Mouse (Mus musculus): ENCODE measurements around the gene Lypla2.

Lypla2 gene

DNA sequence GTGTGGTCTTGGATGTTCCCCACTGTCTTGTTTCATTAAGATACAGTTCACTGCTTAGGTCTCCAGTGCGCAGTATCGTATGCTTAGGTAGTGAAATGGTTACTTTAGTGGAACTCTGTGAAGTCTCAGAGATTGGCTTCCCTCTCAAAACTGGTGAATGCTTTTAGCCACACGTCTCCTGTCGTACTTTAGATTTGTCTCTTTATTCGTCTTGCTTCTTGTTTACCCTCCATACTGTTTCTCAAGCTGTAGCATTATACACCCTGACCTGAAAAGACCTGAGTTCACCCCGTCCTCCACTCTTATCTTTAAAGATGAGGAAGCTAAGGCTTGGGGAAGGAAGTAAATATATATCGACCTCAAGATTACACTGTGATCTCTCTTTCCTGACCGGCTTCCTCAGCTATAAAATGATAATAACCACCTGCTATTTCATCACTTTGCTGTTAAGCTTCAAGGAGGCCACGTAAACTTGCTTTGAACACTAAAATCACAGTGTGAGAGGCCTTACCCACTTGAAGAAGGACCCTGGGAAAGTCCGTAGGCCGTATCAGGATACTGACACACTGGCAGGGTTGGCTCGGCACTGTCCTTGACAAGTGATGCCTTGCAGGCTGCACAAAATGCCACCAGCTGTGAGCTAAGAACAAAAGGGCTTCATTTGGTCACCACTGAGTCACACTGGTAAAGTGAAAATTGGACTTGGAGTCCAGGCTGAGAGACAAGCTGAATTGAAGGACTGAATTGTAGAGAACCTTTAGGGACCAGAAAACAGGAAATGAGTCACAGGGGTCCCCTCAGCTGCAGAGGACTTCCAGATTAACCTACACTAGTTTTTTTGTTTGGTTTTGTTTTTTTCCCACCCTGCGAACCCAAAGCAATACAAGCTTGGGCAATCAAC is 735 bp upstream of the Lypla2 start:
- DNase-seq (ENCODE audit: low read depth): no peak

DNA sequence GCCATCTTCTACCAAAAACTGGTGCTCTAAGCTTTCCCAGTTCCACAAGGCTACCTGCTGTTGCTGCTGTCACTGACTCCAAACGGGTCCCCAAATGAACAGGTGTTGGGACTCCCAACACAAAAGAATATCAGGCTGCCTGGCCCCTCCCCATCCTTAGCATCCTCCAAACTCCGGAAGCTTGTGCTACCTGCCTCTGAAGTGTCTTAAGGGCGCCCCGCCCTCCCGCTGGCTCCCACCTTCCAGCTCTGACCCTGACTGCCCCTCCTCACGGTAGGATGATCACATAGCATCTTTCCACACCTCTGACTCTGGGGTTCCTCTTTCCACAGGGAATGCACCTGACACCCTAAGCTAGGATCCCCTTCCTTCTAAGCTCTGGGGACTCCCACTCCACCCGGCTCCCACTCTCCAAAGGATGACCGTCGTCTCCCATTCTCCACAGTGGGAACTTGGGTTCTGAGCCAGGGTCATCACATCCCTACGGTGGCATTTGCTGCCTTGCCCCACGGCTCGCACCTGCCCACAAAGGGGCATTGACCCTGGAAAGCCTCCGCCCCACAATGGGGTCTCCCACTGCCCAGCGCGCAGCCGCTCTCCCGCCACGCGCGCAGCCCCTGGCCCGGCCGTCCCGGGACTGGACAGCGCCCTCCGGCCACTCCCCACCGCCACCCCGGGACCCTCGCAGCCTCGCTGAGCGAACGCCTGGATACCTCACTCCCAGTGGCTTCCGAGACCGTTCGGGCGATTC is 446 bp downstream of the Lypla2 start:
- DNase-seq (ENCODE audit: low read depth): no peak

DNA sequence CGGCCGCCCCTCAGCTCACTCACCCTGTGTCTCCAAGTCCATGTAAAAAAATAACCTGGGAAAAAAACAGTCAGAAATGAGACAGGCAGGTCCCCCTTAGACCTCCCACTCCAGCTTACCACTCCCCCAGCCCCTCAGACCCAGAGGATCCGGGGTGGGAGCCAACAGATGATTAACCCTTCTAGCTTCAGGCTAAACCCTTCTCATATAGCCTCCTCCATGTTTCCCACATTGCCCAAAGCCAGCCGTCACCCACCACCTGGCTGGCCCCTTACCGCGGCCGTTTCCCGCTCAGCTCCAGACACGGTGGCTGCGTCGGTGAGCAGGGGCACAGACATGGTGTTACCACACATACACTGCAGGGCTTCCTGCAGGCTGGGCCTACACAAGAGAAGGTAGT is 1.8 kb downstream of the Lypla2 start:
- DNase-seq (ENCODE audit: low read depth): no peak

DNA sequence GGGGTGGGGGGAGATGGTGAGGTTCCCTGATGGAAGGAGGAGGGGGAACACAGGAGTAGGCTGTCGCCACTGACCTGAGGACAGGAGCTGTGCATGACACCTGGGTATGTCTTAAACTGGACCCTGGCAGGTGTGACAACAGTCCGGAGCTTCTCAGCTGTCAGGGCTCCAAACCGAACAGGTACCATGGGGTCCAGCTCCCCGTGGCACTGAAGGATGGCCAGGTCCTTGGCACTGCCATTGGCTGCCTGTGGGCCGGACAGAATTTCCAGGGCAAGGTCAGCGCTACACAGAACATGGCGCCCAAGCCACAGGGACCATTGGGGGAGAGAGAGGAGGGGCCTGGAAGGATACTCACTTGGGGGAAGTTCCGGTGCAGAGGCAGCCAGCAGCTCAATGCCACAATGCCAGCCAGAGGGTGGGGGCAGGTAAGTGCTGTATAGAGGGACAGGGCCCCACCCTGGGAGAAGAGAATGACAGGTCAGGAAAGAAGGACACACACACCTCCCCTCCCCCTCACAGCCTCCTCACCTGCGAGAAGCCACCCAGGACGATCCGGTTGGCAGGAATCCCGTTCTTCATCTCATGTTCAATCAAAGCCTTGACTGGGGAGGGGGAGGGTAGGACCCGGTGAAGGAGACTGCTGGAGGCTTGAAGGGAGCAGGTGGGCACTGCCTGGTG is 3.2 kb downstream of the Lypla2 start:
- DNase-seq (ENCODE audit: low read depth): no peak

DNA sequence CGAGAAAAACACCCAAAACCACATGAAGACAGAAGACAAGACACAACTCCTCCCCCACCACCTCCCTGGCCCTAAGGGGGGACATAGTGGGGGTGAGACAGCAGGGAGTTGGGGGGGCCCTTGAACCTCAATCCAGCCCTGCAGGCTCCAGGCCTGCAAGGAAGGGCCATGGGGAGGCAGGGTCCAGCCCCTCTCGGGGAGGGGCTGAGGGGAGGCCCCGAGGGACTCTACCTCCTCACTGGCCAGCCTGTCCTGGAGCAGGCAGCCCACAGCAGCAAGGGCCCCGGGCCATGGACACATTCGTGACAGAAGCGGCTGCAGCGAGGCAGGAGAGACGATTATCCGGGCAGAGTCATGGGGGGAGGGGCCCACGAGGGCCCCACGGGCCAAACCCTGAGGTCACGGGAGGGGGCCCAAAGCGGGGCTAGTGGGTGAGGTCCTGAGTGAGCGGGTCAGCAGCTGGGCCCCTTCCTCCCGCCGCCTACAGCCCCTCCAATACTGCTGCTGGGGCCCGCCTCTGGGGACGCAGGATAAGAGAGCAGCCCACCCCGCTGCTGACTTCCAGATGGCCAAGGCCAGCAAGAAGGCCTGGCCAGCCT is 4.1 kb downstream of the Lypla2 start:
- no peak for DNase-seq (ENCODE audit: low read depth)

DNA sequence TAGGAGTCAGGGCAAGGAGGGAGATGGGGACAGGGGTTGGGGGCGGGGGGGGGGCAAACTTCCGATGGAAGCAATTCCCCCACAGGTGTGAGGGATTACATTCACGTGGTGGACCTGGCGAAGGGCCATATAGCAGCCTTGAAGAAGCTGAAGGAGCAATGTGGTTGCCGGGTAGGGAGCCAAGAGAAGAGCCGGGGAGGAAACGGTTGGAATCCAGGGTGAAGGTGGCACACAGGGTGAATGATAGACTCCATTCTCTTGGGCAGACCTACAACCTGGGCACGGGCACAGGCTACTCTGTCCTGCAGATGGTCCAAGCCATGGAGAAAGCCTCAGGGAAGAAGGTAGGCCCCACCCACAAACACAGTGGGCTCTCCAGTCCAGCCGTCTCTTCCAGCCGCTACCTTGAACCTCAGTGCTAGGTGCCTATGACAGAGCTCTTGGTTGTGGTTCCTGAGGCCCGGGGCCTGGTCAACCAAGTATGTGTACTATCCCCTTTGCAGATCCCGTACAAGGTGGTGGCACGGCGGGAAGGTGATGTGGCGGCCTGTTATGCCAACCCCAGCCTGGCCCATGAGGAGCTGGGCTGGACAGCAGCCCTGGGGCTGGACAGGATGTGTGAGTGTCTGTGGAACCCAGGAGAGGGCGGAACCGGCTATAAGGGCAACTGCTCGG is 5.2 kb downstream of the Lypla2 start:
- DNase-seq (ENCODE audit: low read depth): no peak

DNA sequence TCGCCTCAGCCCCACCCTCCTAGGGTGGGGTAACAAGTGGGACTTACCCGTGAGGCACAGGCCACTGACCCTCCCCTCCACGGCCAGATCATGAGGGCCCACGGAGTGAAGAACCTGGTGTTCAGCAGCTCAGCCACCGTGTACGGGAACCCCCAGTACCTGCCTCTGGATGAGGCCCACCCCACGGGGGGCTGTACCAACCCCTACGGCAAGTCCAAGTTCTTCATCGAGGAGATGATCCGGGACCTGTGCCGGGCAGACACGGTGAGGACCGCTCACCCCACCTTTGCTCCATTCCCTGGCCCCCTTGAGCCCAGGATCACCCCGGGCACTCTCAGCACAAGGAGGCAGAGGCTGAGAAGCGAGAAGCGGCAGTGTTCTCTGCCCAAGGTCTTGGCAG is 6.1 kb downstream of the Lypla2 start:
- no peak for DNase-seq (ENCODE audit: low read depth)

DNA sequence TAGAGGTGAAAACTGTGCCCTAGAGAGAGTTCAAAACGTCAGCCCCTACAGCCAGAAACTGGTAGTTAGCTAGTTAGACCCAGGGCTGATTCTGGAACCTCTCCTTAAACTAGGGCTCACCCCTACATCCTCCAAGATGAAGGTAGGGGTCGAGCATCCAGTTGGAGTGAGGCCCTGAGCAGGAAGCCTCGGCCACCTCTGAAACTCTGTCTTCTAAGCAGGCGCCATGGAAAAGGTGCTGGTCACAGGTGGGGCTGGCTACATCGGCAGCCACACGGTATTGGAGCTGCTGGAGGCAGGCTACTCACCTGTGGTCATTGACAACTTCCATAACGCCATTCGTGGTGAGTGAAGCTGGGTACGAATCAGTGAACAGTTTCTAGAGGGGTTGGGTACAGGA is 7.3 kb downstream of the Lypla2 start:
- no peak for DNase-seq (ENCODE audit: low read depth)

DNA sequence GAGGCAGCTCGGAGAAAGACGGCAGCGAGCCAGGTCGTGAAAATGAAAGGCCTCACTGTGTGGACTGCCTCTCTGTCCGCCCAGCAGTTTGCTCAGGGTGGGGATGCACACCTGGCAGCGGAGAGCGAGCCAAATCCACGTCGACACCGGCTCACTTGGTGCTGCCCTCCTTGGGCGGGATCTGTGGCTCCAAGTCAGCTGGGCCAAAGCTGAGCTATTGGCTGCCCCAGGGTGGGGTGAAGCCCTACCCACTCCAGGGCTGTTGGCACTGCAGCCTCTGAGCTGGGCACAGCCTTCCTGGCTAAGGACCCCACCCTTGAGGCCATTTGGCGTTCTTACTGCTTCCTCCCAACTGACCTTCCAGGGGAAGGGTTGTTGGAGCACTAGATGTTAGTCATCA is 8.0 kb downstream of the Lypla2 start:
- no peak for DNase-seq (ENCODE audit: low read depth)

DNA sequence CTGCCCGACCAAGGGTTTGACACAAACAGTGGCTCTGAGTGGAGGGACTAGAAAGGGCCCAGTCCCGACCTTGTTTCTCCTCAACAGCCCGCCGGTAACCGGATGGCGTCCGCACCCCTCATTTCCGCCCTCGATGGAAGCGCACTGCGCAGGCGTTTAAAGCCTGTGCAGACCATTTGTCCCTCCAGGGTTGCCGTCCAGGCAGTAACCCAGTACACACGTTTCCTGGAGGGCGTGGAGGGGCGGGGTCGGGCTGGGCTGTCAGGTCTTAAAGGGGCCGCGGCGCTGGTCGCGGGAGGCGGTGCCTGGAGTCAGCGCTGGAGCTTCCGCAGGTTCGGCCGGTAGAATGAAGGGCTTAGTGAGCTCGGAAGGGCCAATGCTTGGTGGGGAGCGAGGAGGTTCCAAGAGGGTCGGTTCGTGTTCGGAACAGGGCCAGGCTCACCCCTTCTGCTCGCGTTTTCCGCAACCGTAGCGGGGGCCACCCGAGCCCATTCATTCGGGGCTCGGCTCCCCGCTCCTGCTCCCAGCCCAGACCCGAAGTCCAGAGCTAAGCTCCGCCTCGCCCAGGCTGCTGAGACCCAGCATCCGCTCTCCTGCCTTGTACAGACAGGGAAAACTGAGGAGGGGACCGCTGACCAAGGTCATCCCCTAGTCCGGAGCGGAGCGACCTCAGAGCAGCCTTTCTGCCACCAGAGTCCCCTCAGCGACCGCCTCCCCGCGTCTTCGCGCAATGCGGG is 8.8 kb downstream of the Lypla2 start, which contains the start of gene Gale:
Gene Gale (plus strand): TSS at position 271 of the 737 bp plus-strand sequence.
- DNase-seq (ENCODE audit: low read depth): peak; percentile 98

DNA sequence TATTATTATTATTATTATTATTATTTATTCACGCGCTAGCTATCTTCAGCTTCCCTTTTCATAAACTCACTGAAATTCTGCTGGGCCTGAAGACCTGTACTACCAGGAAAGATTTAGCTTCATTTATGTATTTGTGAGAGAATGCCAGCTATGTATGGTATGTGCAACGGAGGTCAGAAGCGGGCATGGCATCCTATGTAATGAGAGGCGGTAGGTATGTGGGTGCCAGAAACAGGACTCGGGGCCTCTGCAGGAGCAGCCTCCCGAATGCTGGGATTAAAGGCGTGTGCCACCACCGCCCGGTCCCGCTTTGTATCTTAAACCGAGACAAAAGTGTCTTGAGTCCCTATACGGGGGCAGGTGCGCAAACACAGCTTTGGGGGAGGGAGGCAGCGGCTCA is 9.5 kb downstream of the Lypla2 start:
- DNase-seq (ENCODE audit: low read depth): no peak

DNA sequence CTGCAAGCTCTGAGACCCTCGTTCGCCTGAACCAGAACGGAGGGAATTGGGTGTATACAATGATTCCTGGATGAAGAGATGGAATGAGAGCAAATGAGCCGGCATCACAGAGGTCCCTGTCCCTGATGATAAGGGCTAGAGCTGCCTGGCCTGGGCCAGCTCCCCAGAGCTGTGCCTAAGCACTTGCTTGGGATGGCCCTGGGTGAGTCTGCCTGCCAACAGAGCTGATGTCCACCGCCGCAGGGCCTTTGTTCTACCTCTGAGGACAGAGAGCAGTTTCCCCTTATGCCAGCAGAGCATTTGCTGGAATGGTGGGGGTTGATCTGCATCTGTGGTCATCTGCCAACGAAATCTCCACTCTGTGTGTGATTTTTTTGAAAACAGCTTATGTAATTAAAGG is 10.2 kb downstream of the Lypla2 start:
- no peak for DNase-seq (ENCODE audit: low read depth)

DNA sequence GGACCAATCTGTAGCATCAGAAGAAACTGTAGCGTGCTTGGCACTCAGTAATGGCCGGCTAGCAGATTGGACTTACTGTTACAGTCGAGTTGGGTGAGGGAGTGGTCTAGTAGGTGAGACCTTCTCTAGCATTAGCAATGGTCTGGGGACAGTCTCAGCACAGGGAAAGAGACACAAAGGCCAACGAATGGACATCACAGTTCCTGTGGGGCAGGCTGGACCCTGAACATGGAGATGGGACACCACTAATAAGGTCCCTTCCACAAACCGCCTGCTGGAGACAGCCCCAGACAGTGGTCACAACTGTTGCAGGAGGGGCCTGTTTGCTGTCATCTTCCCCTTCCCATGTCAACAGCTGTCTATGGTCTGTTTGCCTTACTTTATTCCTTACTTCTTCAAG is 10.7 kb downstream of the Lypla2 start:
- DNase-seq (ENCODE audit: low read depth): no peak

DNA sequence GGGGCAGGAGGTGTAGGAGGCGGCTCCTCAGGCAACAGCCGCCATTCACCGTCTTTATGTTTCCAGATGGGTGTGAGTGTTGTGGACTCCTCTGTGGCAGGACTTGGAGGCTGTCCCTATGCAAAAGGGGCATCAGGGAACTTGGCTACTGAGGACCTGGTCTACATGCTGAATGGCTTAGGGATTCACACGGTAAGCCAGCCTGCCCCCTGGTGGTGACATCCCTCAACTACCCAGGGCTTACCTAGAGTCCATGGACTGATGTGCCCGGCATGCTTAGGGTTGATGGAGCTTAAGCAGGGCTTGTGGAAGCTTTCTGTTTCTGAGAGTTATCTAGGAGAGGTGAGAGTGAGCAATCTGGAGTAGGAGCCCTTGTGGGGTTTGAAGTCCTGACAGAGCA is 11.7 kb downstream of the Lypla2 start:
- peak; percentile 85 for DNase-seq (ENCODE audit: low read depth)

DNA sequence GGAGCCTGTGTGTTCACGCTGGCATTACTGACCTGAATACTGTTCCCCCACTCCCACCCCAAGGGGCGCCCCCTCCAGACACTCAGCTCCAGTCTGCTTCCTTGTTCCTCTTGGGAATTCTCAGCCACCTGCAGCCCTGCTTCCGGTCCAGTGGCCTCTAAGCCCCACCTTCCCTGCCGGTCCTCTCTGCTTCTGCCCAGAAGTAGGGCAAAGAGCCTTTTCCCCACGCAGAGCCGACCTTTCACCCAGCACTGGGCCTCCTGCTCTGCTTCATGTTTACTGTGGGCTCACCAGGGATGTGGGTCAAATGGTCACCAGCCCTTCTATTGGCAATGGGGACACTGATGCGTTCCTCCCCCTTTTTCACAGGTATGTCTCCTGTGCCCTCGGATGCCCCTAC is 14.1 kb downstream of the Lypla2 start:
- no peak for DNase-seq (ENCODE audit: low read depth)

DNA sequence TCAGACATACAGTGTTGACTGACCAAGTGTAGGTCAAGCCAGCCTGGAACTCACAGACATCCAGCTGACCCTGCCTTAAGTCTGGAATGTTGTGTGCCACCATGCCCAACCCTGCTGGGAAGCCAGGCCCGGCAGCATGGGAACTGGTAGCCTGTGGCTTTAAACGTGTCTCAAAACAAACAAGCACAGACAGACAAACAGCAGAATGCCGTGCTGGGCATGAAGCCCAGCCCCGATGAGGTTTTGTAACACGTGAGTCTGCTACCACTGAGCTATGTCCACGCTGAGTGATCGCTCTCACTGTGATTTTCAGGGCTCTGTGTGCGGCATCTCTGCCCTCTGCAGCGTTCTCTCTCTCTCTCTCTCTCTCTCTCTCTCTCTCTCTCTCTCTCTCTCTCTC is 16.5 kb downstream of the Lypla2 start:
- DNase-seq (ENCODE audit: low read depth): no peak

DNA sequence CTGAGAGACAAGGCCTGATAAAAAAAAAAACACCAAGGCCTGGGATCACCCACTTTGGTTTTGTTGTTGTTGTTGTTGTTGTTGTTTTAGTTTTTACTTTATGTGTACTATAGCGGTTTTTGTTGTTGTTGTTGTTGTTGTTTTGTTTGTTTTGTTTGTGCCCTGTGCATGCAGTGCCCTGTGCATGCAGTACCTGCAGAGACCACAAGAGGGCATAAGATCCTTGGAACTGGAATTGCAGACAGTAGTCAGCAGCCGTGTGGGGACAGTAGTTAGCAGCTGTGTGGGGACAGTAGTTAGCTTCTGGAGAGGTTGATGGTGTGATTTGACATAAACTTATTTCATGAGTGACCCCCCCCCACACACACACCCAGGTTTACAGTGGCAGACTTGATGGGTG is 18.2 kb downstream of the Lypla2 start:
- no peak for DNase-seq (ENCODE audit: low read depth)

DNA sequence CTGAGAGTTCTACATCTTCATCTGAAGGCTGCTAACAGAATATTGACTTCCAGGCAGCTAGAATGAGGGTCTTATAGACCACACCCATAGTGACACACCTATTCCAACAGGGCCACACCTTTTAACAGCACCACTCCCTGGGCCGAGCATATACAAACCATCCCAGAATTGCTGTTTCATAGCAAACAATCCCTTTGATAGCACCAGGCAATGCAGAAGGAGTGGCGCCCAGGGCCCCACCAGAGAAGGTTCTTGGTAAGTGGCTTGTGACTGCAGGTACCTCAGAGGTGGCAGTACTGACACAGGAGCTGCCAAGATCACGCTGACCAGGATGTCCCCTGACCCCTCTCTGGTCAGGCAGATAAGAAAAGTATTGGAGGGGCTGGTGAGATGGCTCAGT is 19.2 kb downstream of the Lypla2 start:
- DNase-seq (ENCODE audit: low read depth): no peak

DNA sequence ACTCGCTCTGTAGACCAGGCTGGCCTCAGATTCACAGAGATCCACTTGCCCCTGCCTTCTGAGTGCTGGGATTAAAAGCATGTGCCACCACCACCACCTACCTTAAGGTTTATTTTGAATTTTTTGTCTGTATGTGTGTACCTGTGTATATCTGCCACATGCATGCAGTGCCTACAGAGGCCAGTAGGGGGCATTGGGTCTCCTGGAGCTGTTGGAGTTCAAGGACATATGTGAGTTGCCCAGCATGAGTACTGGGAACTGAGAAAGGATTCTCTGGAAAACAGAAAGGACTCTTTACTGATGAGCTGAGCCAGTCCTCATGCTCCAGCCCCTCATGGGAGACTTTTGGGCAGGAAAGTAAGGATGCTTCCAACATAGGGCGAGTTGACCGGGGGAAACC is 20.9 kb downstream of the Lypla2 start:
- DNase-seq (ENCODE audit: low read depth): no peak

DNA sequence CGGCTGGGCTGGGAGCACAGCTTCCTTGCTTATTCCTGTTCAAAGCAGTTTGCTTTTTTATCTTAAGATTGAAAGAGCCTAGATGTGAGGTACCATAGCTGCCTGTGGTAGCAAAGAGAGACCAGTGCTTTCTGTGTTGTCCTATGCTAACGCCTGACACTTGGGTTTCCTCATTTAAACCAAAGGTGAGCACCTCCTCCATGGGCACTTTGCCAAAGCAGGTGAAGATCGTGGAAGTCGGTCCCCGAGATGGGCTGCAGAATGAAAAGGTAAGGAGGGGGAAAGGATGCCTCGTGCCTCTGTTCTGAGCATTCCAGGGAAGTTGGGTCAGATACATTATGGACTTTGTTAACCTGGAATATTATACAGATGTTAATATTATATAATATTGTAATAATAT is 22.1 kb downstream of the Lypla2 start:
- DNase-seq (ENCODE audit: low read depth): no peak

DNA sequence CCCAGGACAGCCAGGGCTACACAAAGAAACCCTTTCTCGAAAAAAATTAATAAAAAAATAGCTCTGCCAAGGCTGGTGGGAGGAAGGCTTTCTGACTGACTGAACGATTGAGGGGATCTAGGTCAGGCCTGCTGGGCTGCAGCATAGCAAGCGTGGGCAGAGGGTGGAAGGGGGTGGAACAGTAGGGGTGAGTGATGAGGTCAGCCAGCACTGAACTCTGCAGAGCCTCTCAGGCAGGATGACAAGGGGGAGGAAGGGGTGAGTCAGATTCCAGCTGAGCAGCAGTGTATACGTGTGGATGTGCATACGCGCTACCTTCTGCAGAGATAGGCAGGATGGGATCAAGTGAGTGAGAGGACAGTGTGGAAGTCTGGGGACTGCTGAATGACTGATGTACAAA is 22.5 kb downstream of the Lypla2 start:
- DNase-seq (ENCODE audit: low read depth): no peak
